Mouse (Mus musculus): ENCODE measurements around the gene Slc25a23.

The Slc25a23 gene

GRCm38 (mm10) chr17:57059486-57059977 is at the start of gene Slc25a23:
Slc25a23 (minus strand) TSS chr17:57059863.
- peak; percentile 21 for DNase-seq (ENCODE audit: low spot score)

DNA sequence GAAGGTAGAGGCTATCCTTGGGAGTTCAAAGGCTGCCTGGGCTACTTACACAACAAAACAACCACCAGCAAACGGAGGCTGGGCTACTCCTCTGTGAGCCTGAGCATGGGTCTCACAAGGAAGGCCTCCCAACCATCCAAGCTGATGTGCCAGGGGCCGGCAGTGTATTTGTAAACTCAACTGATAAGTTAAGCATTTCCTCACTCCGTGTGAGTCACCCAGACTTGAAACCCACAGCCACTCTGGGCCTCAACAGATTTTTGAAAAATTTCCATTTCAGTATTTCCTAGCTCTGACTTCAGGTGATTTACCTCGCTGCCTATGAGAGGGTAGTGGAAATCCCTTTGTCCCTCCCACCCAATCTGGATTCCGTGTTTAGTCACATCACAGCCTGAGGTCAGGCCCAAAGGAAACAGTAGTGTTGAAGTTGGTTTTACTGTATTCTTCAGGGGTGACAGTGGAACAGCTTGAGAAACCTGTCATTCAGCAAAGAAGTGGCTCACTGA is 49.1 kb upstream of the Slc25a23 start:
- DNase-seq (ENCODE audit: low spot score) = no peak

- no peak for DNase-seq (ENCODE audit: low spot score)
Measured at GRCm38 (mm10) chr17:57108040-57108665, 48.5 kb upstream of the Slc25a23 start.

- no peak for DNase-seq (ENCODE audit: low spot score)
Measured at GRCm38 (mm10) chr17:57107064-57107463, 47.4 kb upstream of the Slc25a23 start.

GRCm38 (mm10) chr17:57106035-57106368 is 46.3 kb upstream of the Slc25a23 start:
- no peak for DNase-seq (ENCODE audit: low spot score)

DNA sequence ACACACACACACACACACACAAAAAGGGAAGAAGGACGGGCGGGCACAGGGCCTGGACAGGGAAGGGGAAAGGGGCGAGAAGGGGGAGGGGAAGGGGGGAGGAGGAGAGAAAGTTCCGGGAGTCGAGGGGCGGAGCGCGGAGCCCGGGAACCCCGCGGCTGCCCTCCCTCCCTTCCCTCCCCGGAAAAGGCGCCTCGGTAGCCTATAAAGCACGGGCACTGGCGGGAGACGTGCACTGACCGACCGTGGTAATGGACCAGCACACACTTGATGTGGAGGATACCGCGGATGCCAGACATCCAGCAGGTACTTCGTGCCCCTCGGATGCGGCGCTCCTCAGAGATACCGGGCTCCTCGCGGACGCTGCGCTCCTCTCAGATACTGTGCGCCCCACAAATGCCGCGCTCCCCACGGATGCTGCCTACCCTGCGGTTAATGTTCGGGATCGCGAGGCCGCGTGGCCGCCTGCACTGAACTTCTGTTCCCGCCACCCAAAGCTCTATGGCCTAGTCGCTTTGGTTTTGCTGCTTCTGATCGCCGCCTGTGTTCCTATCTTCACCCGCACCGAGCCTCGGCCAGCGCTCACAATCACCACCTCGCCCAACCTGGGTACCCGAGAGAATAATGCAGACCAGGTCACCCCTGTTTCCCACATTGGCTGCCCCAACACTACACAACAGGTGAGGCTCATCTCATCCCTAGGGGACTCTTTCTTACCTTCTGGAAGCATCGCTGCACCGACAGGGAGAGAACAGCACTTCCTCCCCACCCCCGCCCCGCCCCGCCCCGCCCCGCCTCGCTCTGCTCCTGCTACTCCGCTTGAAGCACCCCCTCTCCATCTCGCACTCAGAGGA is 45.7 kb upstream of the Slc25a23 start, which contains the start of gene Tnfsf9:
TSS of gene Tnfsf9 (plus strand) at position 145 of the 854 bp plus-strand sequence.
- DNase-seq (ENCODE audit: low spot score) = no peak

DNA sequence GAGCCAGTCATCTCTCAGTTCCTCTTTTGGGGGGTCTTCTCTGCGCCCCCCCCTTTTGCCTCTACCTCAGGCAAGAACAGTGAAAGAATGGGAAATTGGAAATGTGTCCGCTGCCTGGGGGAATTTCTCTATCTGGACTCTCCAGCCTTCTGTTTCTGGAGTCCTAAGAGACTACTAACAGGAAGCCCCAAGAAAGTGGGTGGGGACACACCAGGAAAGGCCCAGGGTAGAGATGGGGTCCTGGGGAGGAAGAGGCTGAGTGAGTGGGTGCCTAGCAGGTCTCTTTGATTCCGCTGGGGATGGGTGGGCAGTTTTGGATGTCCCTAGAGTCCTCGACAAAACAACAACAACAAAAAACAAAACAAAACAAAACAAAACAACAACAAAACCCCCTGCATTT is 44.8 kb upstream of the Slc25a23 start:
- DNase-seq (ENCODE audit: low spot score) = no peak

GRCm38 (mm10) chr17:57102276-57102675 is 42.6 kb upstream of the Slc25a23 start:
- no peak for DNase-seq (ENCODE audit: low spot score)

DNA sequence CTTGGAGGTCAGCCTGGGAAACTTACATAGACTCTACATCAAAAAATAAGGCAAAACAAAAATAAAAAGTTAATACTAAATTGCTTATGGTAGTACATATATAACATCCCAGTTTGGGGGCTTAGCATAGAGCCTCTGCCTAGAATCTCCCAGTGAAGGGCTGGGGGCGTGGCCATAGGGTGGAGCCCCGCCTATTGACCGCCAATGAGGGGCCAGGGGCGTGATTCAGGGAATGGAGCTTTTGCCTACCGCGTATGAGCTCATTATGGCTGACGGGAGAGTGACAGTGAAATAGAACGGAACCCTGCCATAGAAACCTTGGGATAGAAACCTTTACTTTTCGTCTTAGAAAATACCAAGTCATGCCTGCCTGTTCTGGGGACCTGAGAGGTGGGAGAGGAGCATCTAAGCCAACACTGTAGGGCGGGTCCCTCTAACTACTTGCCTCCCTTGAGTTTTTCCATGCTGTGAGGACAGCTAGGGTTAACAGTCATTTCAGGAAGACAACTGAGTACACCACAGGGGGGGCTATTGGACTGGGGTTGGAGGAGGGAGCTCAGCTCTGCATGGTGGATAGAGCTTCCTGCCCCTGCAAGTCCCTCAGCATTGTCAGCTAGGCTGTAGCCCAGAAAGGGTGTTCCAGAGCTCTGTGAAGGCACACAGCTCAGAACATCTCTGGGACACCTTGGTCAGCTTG is 40.1 kb upstream of the Slc25a23 start:
- DNase-seq (ENCODE audit: low spot score) = peak; percentile 53

DNA sequence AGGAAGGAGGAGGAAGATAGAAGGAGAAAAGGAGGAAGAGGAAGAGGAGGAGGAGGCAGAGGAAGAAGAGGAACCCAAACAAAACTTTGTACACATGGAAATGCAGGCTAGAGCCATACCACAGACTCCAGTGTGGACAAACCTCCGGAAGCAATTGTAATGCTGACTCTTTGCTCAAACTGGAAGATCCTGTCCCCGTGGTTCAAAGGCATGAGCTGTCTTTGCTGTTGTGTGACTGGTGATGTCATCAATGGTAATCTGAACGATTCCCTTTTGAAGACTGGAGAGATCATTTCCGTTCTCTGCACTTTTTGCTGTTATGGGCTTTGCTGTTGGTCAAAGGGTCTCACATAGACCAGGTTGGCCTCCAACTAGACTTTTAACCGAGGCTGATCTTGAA is 38.7 kb upstream of the Slc25a23 start:
- DNase-seq (ENCODE audit: low spot score) = no peak

DNA sequence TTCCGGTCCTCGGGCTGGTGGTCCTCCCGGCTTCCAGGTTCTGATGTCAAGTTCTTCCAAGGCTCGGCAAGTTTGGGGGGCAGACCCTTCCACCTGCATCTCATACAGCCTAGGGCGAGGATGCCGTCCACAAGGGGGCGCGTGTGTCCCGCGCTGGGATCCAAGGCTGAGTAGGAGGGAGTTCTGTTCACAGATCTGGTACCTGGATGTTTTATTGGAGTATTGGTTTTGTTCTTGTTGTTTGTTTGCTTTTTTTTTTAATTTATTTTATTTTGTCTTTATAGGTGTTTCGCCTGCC is 36.9 kb upstream of the Slc25a23 start:
- DNase-seq (ENCODE audit: low spot score) = peak; percentile 65

DNA sequence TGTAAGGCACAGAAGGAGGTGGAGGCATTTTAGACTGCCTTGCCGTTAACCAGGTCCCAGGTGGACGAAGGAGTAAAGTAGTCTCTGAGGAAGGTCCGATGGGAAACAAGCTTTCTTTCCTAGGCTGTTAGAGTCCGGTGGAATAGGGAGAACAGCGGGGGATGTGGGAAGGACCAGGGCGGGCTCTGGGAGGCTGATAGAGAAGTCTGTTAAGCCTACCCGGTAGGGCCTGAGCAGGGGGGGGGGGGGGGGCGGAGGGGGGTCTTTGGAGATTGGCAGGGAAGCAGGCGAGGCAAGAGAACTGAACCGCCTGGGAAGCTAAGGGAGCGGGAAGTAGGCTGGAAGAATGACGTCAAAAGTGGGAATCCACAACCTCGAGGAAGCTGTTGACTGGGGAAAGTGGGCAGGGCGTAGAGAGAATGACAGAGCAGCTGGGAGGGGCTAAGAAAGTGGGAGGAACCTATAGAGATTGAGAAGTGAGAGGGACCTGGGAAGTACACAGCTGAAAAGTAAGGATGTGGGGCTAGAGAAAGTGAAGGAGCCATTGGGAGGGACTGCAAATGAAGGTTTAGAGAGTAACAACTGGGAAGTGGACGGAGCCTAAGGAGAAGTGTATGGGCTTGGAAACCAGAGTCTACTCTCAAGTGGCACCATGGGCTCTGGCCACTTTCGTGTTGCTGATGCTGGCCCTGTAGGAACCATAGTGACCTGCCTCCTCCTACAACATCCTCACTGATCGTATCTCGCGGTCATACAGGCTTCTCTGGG is 36.4 kb upstream of the Slc25a23 start:
- peak; percentile 49 for DNase-seq (ENCODE audit: low spot score)

GRCm38 (mm10) chr17:57094222-57094621 is 34.6 kb upstream of the Slc25a23 start:
- peak; percentile 34 for DNase-seq (ENCODE audit: low spot score)

- DNase-seq (ENCODE audit: low spot score) = no peak
Measured at GRCm38 (mm10) chr17:57087049-57087832, 27.6 kb upstream of the Slc25a23 start, which contains the start of gene Tubb4a. Tubb4a (minus strand) TSS chr17:57087782.

DNA sequence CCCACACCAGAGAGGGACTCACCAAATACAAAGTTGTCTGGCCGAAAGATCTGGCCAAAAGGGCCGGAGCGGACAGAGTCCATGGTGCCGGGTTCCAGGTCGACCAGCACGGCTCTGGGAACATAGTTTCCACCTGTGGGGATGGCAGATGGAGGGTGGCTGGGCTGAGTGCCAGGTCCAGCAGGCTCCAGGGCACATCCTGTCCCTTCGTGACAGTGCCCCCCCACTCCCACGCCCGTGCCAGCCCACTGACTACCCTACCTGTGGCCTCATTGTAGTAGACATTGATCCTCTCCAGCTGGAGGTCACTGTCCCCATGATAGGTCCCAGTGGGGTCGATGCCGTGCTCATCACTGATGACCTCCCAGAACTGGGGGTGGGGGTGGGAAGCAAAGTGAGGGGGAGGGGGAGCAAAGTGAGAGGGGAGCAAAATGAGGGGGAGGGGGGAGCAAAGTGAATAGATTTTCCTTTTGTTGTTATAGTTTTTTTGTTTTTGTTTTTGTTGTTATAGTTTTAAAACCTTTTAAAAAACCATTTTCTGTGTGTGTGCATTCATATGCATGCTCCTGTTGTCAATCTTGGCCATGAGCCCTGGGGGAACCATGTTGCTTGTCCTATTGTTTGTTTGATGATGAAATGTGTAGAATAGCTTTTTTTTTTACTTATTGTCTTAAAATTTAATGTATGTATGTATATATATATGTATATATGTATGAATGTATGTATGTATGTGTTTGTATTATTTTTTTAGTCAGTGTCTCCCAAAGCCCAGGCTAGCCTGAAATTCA is 26.5 kb upstream of the Slc25a23 start:
- DNase-seq (ENCODE audit: low spot score) = no peak

- no peak for DNase-seq (ENCODE audit: low spot score)
Measured at GRCm38 (mm10) chr17:57082481-57082880, 22.8 kb upstream of the Slc25a23 start.

DNA sequence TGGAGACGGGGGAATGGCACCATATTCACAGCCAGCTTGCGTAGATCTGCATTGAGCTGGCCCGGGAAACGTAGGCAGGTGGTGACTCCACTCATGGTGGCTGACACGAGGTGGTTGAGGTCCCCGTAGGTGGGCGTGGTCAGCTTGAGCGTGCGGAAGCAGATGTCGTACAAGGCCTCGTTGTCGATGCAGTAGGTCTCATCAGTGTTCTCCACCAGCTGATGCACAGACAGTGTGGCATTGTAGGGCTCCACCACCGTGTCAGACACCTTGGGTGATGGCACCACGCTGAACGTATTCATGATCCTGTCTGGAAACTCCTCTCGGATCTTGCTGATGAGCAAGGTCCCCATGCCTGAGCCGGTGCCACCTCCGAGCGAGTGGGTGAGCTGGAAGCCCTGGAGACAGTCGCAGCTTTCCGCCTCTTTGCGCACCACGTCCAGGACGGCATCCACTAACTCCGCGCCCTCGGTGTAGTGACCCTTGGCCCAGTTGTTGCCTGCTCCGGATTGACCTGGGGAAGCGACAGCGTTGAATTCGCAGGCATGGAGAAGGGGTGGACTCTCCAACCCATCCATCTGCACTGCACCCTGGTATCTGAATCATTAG is 21.7 kb upstream of the Slc25a23 start:
- no peak for DNase-seq (ENCODE audit: low spot score)

DNA sequence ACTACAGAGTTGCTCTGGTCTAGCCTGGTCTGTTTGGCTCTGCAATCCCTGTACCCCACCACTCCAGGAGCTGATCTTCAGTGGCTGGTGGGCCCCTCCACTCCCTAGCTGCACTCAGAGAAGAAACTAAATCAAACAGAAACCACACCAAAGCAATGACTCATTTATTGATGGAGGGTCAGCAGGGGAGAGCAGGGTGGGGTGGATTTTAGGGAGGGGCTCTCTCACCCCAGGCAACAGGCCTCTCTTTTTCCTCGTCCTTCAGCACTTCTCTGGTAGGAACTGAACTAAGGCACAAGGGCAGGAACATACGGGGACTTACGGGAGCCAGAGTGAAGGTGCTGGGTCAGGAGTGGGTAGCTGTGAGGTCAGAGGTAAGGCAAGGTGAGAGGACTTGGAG is 20.3 kb upstream of the Slc25a23 start:
- DNase-seq (ENCODE audit: low spot score) = no peak

GRCm38 (mm10) chr17:57078336-57078735 is 18.7 kb upstream of the Slc25a23 start, which contains the start of gene Dennd1c:
Dennd1c (minus strand) TSS chr17:57078514.
- no peak for DNase-seq (ENCODE audit: low spot score)

DNA sequence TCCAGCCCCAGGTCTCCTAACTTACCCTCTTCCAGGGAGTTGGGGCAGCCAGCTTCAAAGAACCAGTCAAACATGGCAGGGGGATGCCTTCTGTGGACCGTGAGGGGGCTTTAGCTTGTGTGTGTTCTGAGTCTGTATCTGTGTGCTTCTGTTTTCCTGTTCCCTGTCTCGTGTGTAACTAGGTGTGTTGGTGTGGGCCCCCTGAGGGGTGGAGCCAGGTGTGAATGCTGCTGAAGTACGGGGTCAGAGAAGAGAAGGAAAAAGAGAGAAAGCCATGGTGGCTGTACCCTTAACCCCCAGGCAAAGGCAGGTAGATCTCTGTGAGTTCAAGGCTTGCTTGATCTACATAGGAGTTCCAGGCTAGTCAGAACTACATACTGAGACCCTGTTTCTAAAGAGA is 17.3 kb upstream of the Slc25a23 start:
- DNase-seq (ENCODE audit: low spot score) = no peak
